Mouse (Mus musculus): ENCODE data around the gene Vmn1r196. TPM values are rescaled to one million over a fixed set of nuclear protein-coding genes. Genes with fewer than 3 reads are reported as not detected.

Vmn1r196 gene
- polyA plus RNA-seq, 1 experiment from 2014 or later = not detected

- Histone ChIP-seq H3K9me3 (ENCODE audit: low read length) (no peaks in the 10 kb centered on the region), H3K4me2 (replicated peaks; ENCODE audit: low read depth, low read length) (no peak overlapping the region), H3K9ac (replicated peaks; ENCODE audit: low read length) (no peak overlapping the region), H3K27ac (ENCODE audit: low read length) (no peak overlapping the region), H3K27me3 (ENCODE audit: insufficient read depth, low read length) (no peaks in the 10 kb centered on the region), H3K4me3 (ENCODE audit: low read length) (no peak overlapping the region), H3K4me1 (ENCODE audit: insufficient read depth, low read length) (no peaks in the 10 kb centered on the region), H3K36me3 (ENCODE audit: insufficient read depth, low read length) (no peaks in the 10 kb centered on the region)
- 64% methylated on average over 2 of the region's 2 CpGs for WGBS
- ATAC-seq (ENCODE audit: low FRiP score, low TSS enrichment) = no peak
These were observed 43.5 kb downstream of the Vmn1r196 start for GRCm38 (mm10) chr13:22333269-22333668.

GRCm38 (mm10) chr13:22335565-22335964 is 45.8 kb downstream of the Vmn1r196 start:
- no peak overlapping the region for H3K4me2 ChIP-seq (replicated peaks; ENCODE audit: low read depth, low read length)
- no peak overlapping the region for H3K4me3 ChIP-seq (ENCODE audit: low read length)
- no peaks in the 10 kb centered on the region for H3K4me1 ChIP-seq (ENCODE audit: insufficient read depth, low read length)
- no peaks in the 10 kb centered on the region for H3K9me3 ChIP-seq (ENCODE audit: low read length)
- no peaks in the 10 kb centered on the region for H3K27me3 ChIP-seq (ENCODE audit: insufficient read depth, low read length)
- ATAC-seq (ENCODE audit: low FRiP score, low TSS enrichment) = no peak
- H3K36me3 ChIP-seq (ENCODE audit: insufficient read depth, low read length) = no peaks in the 10 kb centered on the region
- 94% methylated on average over 1 of the region's 1 CpGs for WGBS
- H3K27ac ChIP-seq (ENCODE audit: low read length) = no peak overlapping the region
- no peak overlapping the region for H3K9ac ChIP-seq (replicated peaks; ENCODE audit: low read length)

Other genes with a start within 250 kb of the Vmn1r196 start
- 29.5 and 30.5 TPM in 2 replicates for gene Hist1h4i, start 248.6 kb upstream of the Vmn1r196 start, polyA plus RNA-seq (2015; fragmentation: Nextera tagmentation; extraction: Ambion mirVana)
- gene Hist1h2ag, start 247.0 kb upstream of the Vmn1r196 start, polyA plus RNA-seq (2015; fragmentation: Nextera tagmentation; extraction: Ambion mirVana) = 49.8 and 53.1 TPM in 2 replicates
- 20.2 and 21.5 TPM in 2 replicates for gene Hist1h2bj, start 246.7 kb upstream of the Vmn1r196 start, polyA plus RNA-seq (2015; fragmentation: Nextera tagmentation; extraction: Ambion mirVana)
- not detected in 2 replicates for gene Vmn1r188, start 205.5 kb upstream of the Vmn1r196 start, polyA plus RNA-seq (2015; fragmentation: Nextera tagmentation; extraction: Ambion mirVana)
- not detected in 2 replicates for gene Vmn1r189, start 184.1 kb upstream of the Vmn1r196 start, polyA plus RNA-seq (2015; fragmentation: Nextera tagmentation; extraction: Ambion mirVana)
- gene Vmn1r191, start 106.0 kb upstream of the Vmn1r196 start, polyA plus RNA-seq (2015; fragmentation: Nextera tagmentation; extraction: Ambion mirVana) = not detected in 2 replicates
- not detected in 2 replicates for gene Vmn1r192, start 98.8 kb upstream of the Vmn1r196 start, polyA plus RNA-seq (2015; fragmentation: Nextera tagmentation; extraction: Ambion mirVana)
- not detected in 2 replicates for gene Vmn1r193, start 66.8 kb upstream of the Vmn1r196 start, polyA plus RNA-seq (2015; fragmentation: Nextera tagmentation; extraction: Ambion mirVana)
- gene Vmn1r194, start 45.7 kb upstream of the Vmn1r196 start, polyA plus RNA-seq (2015; fragmentation: Nextera tagmentation; extraction: Ambion mirVana) = not detected in 2 replicates
- gene Vmn1r195, start 19.4 kb upstream of the Vmn1r196 start, polyA plus RNA-seq (2015; fragmentation: Nextera tagmentation; extraction: Ambion mirVana) = not detected in 2 replicates
- not detected in 2 replicates for gene Vmn1r197, start 34.7 kb downstream of the Vmn1r196 start, polyA plus RNA-seq (2015; fragmentation: Nextera tagmentation; extraction: Ambion mirVana)
- gene Vmn1r198, start 60.4 kb downstream of the Vmn1r196 start, polyA plus RNA-seq (2015; fragmentation: Nextera tagmentation; extraction: Ambion mirVana) = not detected in 2 replicates
- not detected in 2 replicates for gene Vmn1r199, start 89.9 kb downstream of the Vmn1r196 start, polyA plus RNA-seq (2015; fragmentation: Nextera tagmentation; extraction: Ambion mirVana)
- not detected in 2 replicates for gene Vmn1r200, start 100.5 kb downstream of the Vmn1r196 start, polyA plus RNA-seq (2015; fragmentation: Nextera tagmentation; extraction: Ambion mirVana)
- not detected in 2 replicates for gene Vmn1r201, start 182.0 kb downstream of the Vmn1r196 start, polyA plus RNA-seq (2015; fragmentation: Nextera tagmentation; extraction: Ambion mirVana)
- gene Vmn1r202, start 215.5 kb downstream of the Vmn1r196 start, polyA plus RNA-seq (2015; fragmentation: Nextera tagmentation; extraction: Ambion mirVana) = not detected in 2 replicates
- not detected in 2 replicates for gene Vmn1r203, start 228.2 kb downstream of the Vmn1r196 start, polyA plus RNA-seq (2015; fragmentation: Nextera tagmentation; extraction: Ambion mirVana)